Mouse (Mus musculus) liver, embryonic 14.5 days (tissue): ENCODE measurements at regions not wholly inside any gene's neighbourhood (a gene's known extent, or its start where the extent isn't known, plus 50 kb on each side); places are given as distances from the start of the nearest gene placed in this dataset.

ENCODE experiments used
- CTCF ChIP-seq: IDR thresholded peaks from 2 replicates; pipeline ENCODE4 v1.5.1; 2016; ENCODE audit warnings: antibody characterized with exemption, low read depth, control low read depth
- EP300 ChIP-seq: IDR thresholded peaks from 2 replicates; pipeline ENCODE4 v1.6.1; 2016; ENCODE audit warnings: antibody characterized with exemption, low read depth

DNA sequence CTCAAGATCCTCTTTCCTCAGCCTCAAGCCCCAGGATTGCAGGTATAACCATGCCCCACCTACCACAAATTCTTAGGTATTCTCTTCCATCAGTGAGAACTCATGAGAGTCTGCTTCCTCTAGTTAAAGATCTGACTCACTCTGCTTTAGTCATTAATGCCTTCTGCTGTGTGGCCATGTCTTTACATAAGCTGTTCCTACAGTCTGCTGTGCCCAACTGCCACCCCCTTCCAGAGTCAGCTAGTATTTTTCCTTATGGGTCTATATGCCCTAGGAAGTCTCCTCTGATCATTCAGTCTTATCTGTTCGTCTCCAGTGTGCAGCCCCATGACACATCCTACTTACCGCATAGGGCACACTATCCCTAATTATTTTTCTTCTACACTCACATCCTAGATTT is 126.2 kb upstream of the Adra1d start:
- TF ChIP-seq CTCF (no peak), EP300 (no peak)
